Mouse (Mus musculus): ENCODE results near the gene Tmem72. TPM values are rescaled to one million over a fixed set of nuclear protein-coding genes. Genes with fewer than 3 reads are reported as not detected.

Tmem72 gene
- total and polyA plus RNA-seq, 3 experiments = 0.01 to 0.04 TPM; not detected in 1

DNA sequence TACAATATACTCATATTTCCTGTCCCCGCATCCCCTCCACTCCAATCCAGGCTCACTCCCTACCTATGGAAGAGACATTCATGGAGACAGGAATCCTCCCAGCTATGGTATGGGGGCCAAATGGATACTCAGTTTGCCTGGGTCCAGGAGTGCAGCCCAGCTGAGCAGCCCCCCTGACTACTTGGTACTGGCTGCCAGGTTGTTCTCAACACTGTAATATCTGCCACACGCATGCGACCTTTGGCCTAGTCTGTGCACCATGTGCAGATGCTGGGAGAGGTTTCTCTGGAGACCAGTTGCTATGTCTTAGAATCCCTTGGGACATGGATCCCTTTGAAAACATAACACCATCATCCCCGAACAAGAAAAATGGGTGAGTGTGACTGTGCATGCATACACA is 44.9 kb downstream of the Tmem72 start:
- Histone ChIP-seq H3K27ac (ENCODE audit: control insufficient read depth, low read depth, low read length) (no peak overlapping the region), H3K4me3 (ENCODE audit: control insufficient read depth in 1 of 2, insufficient read depth in 1 of 2, low read depth in 2 of 2, low read length in 2 of 2) (no peak overlapping the region), H3K9ac (ENCODE audit: control insufficient read depth, low read depth, low read length, poor library complexity, severe bottlenecking) (no peak overlapping the region), H3K36me3 (ENCODE audit: control insufficient read depth in 1 of 2, insufficient read depth in 2 of 2, low read length in 2 of 2) (no peaks in the 10 kb centered on the region), H3K79me2 (ENCODE audit: control insufficient read depth, insufficient read depth, low read length, poor library complexity) (no peaks in the 10 kb centered on the region), H3K27me3 (ENCODE audit: control insufficient read depth in 1 of 2, insufficient read depth in 2 of 2, low read length in 2 of 2) (no peaks in the 10 kb centered on the region), H3K4me1 (ENCODE audit: control insufficient read depth in 1 of 2, insufficient read depth in 2 of 2, low read length in 2 of 2) (no peaks in the 10 kb centered on the region), H3K9me3 (replicated peaks; ENCODE audit: insufficient read depth, low read length) (no peaks in the 10 kb centered on the region)
- DNase-seq (ENCODE audit: low read depth, low spot score) = no peak
- TF ChIP-seq MXI1 (IDR thresholded peaks at IDR 0.05; ENCODE audit: low read depth, low read length) (no peak), MYC (IDR thresholded peaks at IDR 0.05; ENCODE audit: low read depth, low read length) (no peak), ZC3H11A (IDR thresholded peaks at IDR 0.05; ENCODE audit: low read depth, low read length) (no peak), RAD21 (IDR thresholded peaks at IDR 0.05; ENCODE audit: low read depth, low read length) (no peak), HCFC1 (IDR thresholded peaks at IDR 0.05; ENCODE audit: low read depth, low read length) (no peak), BHLHE40 (IDR thresholded peaks at IDR 0.05; ENCODE audit: borderline replicate concordance, low read depth, low read length) (no peak), ELF1 (IDR thresholded peaks at IDR 0.05; ENCODE audit: low read depth, low read length) (no peak), ZMIZ1 (IDR thresholded peaks at IDR 0.05; ENCODE audit: low read depth, low read length) (no peak), ETS1 (IDR thresholded peaks at IDR 0.05; ENCODE audit: low read depth, low read length) (no peak), ZKSCAN1 (IDR thresholded peaks at IDR 0.05; ENCODE audit: low read depth, low read length) (no peak), NRF1 (IDR thresholded peaks at IDR 0.05; ENCODE audit: insufficient read depth, low read depth, low read length, poor library complexity, severe bottlenecking) (no peak)

GRCm38 (mm10) chr6:116671031-116671430 is 45.7 kb downstream of the Tmem72 start:
- no peaks in the 10 kb centered on the region for H3K27me3 ChIP-seq (ENCODE audit: control insufficient read depth in 1 of 2, insufficient read depth in 2 of 2, low read length in 2 of 2)
- no peak for TF ChIP-seq GABPA (IDR thresholded peaks at IDR 0.05; ENCODE audit: low read depth, low read length)
- no peak for TF ChIP-seq JUND (IDR thresholded peaks at IDR 0.05; ENCODE audit: low read depth, low read length)
- no peak for TF ChIP-seq E2F4 (IDR thresholded peaks at IDR 0.05; ENCODE audit: borderline replicate concordance, low read depth, low read length)
- TF ChIP-seq HCFC1 (IDR thresholded peaks at IDR 0.05; ENCODE audit: low read depth, low read length) = no peak
- no peak for TF ChIP-seq NRF1 (IDR thresholded peaks at IDR 0.05; ENCODE audit: insufficient read depth, low read depth, low read length, poor library complexity, severe bottlenecking)
- TF ChIP-seq MAX (IDR thresholded peaks at IDR 0.05; ENCODE audit: low read length) = no peak
- TF ChIP-seq USF2 (IDR thresholded peaks at IDR 0.05; ENCODE audit: borderline replicate concordance in 1 of 2, insufficient read depth in 1 of 2, low read depth in 1 of 2, low read length in 2 of 2) = no peak
- no peak for TF ChIP-seq KAT2A (conservative IDR thresholded peaks at IDR 0.05; ENCODE audit: low read depth, low read length)
- no peak for TF ChIP-seq MYB (IDR thresholded peaks at IDR 0.05; ENCODE audit: low read depth, low read length)
- no peak for TF ChIP-seq POLR2AphosphoS2 (IDR thresholded peaks at IDR 0.05; ENCODE audit: low read length)
- no peak for TF ChIP-seq TBP (IDR thresholded peaks at IDR 0.05; ENCODE audit: low read depth, low read length)
- no peak for TF ChIP-seq BHLHE40 (IDR thresholded peaks at IDR 0.05; ENCODE audit: borderline replicate concordance, low read depth, low read length)
- no peak for TF ChIP-seq TAL1 (IDR thresholded peaks at IDR 0.05; ENCODE audit: low read length)
- no peak for TF ChIP-seq POLR2AphosphoS5 (IDR thresholded peaks at IDR 0.05; ENCODE audit: borderline replicate concordance, low read depth, low read length)
- TF ChIP-seq NELFE (IDR thresholded peaks at IDR 0.05; ENCODE audit: low read depth, low read length) = no peak
- TF ChIP-seq RAD21 (IDR thresholded peaks at IDR 0.05; ENCODE audit: low read depth, low read length) = no peak
- TF ChIP-seq ZC3H11A (IDR thresholded peaks at IDR 0.05; ENCODE audit: low read depth, low read length) = no peak
- TF ChIP-seq ETS1 (IDR thresholded peaks at IDR 0.05; ENCODE audit: low read depth, low read length) = no peak
- no peak for TF ChIP-seq CHD2 (IDR thresholded peaks at IDR 0.05; ENCODE audit: low read length)
- no peak for TF ChIP-seq ELF1 (IDR thresholded peaks at IDR 0.05; ENCODE audit: low read depth, low read length)
- H3K4me3 ChIP-seq (ENCODE audit: control insufficient read depth in 1 of 2, insufficient read depth in 1 of 2, low read depth in 2 of 2, low read length in 2 of 2) = no peak overlapping the region
- H3K4me1 ChIP-seq (ENCODE audit: control insufficient read depth in 1 of 2, insufficient read depth in 2 of 2, low read length in 2 of 2) = no peaks in the 10 kb centered on the region
- H3K36me3 ChIP-seq (ENCODE audit: control insufficient read depth in 1 of 2, insufficient read depth in 2 of 2, low read length in 2 of 2) = no peaks in the 10 kb centered on the region
- H3K9ac ChIP-seq (ENCODE audit: control insufficient read depth, low read depth, low read length, poor library complexity, severe bottlenecking) = no peak overlapping the region
- no peaks in the 10 kb centered on the region for H3K9me3 ChIP-seq (replicated peaks; ENCODE audit: insufficient read depth, low read length)
- no peak for DNase-seq (ENCODE audit: low read depth, low spot score)
- no peak overlapping the region for H3K27ac ChIP-seq (ENCODE audit: control insufficient read depth, low read depth, low read length)
- no peaks in the 10 kb centered on the region for H3K79me2 ChIP-seq (ENCODE audit: control insufficient read depth, insufficient read depth, low read length, poor library complexity)
